Mouse (Mus musculus) neutrophil, adult 65 days (primary cell): ENCODE results near the gene Man1c1. TPM values are rescaled to one million over a fixed set of nuclear protein-coding genes. Genes with fewer than 3 reads are reported as not detected.

Experiments used
- total RNA-seq: library from RNA; stranded (reverse); gene quantifications from 2 replicates; pipeline ENCODE4 v1.2.4, GENCODE M21; 2023

The Man1c1 gene
- 32.8 and 49.3 TPM in 2 replicates for total RNA-seq

GRCm38 (mm10) chr4:134703835-134704546 lies at the start of gene Man1c1:
Gene Man1c1 (minus strand): TSS chr4:134704290.

DNA sequence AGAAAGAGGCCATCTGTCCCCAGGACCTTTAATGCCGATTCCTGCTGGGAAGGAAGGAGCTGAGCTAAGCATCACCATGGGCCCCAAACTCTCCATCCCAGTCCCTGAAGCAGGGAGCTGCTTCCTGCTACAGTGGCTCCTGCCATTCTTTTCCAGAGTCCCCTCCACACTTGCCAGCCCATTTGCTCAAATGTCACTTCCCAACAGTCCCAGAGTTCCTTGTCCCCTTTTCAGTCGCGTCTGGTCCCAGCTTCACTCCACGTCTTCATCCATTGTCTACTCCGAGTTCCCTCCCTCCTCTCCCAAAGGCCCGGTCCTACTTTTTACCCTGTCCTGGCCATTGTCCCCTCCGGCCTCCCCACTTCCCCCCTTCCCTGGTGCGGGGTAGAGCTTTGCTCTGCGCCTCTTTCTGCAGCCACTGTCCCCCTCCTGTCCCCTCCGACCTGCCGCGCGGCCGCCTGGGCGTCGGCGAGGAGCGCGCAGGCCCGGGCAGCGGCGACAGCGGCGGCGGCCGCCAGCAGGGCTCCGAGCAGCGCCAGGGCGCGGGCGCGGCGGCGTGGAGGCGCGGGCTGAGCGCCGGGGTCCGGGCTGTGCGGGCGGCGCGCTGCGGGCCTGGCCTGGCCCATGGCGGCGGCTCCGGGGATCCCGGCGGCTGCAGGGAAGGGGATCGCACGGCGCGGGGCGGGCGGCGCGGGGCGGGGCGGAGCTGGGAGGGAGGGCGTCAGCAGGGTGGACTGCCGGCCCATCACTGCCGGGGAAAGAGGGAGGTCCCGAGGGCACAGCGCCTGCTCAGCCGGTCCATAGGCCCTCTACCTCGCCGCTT lies 152.4 kb downstream of the Man1c1 start, which contains the start of gene Selenon:
Selenon (minus strand) TSS at position 673 of the 823 bp plus-strand sequence.

DNA sequence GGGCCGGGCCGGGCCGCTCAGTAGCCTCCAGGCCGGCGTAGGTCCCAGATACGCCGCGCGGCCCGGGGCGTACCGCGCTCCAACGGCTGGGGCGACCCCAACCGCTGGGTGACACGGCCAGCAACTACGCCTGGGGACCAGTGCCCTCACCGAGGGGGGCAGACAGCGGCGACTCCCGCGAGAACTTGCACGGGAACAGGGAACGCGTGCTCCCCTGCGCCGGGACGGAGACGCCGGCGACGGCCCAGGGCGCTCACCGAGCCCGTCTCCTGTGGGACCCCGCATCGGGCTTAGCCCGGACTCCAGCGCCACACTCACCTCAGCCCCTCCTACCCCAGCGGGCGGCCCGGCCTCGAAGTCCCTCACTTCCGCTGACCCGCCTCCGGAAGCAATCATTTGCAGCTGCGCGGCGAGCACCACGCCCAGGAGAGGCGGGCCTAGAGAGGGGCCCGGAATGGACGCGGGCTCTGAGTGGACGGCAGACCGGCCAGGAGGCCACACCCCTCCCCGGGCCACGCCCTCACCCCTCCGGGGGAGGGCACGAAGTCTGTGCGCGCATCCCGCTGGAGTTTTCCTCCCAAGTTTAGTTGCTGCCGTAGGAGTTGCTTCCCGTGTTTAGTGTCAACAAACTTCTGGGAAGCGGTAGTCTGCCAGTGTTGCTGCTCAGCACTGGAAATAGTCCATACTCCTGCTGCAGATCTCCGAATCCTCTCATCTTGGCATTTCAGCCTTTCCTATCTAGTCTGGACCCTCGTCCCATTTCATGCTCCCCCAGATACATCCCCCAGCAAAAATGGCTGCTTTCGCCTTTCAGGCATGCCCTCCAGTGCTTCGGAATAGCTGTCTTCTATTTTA lies 168.9 kb downstream of the Man1c1 start, which contains the start of gene Mtfr1l:
Mtfr1l (minus strand) TSS at position 456 of the 855 bp plus-strand sequence.

Other genes starting within 250 kb of the Man1c1 start
- 167 and 169 TPM in 2 replicates for gene Stmn1, start 236.0 kb downstream of the Man1c1 start, total RNA-seq
- 25.9 and 29.1 TPM in 2 replicates for gene Paqr7, start 207.6 kb downstream of the Man1c1 start, total RNA-seq
- gene Aunip, start 193.3 kb downstream of the Man1c1 start, total RNA-seq, result 3.9 and 5.9 TPM in 2 replicates
- 32.4 and 39.5 TPM in 2 replicates for gene Mtfr1l, start 168.9 kb downstream of the Man1c1 start, total RNA-seq
- 165 and 186 TPM in 2 replicates for gene Selenon, start 152.1 kb downstream of the Man1c1 start, total RNA-seq
- gene Ldlrap1, start 63.7 kb upstream of the Man1c1 start, total RNA-seq, result 36.3 and 38.9 TPM in 2 replicates
- gene Maco1, start 149.1 kb upstream of the Man1c1 start, total RNA-seq, result 10.6 and 13.1 TPM in 2 replicates
- gene Rhd, start 160.2 kb upstream of the Man1c1 start, total RNA-seq, result 0.92 and 1.2 TPM in 2 replicates
- 142 TPM in 2 replicates for gene Tmem50a, start 210.7 kb upstream of the Man1c1 start, total RNA-seq
- 557 and 712 TPM in 2 replicates for gene Rsrp1, start 219.3 kb upstream of the Man1c1 start, total RNA-seq
- gene Syf2, start 226.6 kb upstream of the Man1c1 start, total RNA-seq, result 164 TPM in 2 replicates